Mouse (Mus musculus): Measurements from ENCODE around the gene Ankrd9. TPM values are rescaled to one million over a fixed set of nuclear protein-coding genes. Genes with fewer than 3 reads are reported as not detected.

Gene Ankrd9
- polyA plus RNA-seq, 1 experiment from 2014 or later = 13.6 TPM

Other genes with a start within 250 kb of the Ankrd9 start
- gene Wdr20, start 241.1 kb downstream of the Ankrd9 start, polyA plus RNA-seq (2015; fragmentation: Nextera tagmentation; extraction: Ambion mirVana) = 21.3 and 23.5 TPM in 2 replicates
- gene Mok, start 138.1 kb downstream of the Ankrd9 start, polyA plus RNA-seq (2015; fragmentation: Nextera tagmentation; extraction: Ambion mirVana) = 7.1 and 7.4 TPM in 2 replicates
- 4.7 and 6.2 TPM in 2 replicates for gene Zfp839, start 128.8 kb downstream of the Ankrd9 start, polyA plus RNA-seq (2015; fragmentation: Nextera tagmentation; extraction: Ambion mirVana)
- 73.7 and 79.1 TPM in 2 replicates for gene Cinp, start 89.9 kb downstream of the Ankrd9 start, polyA plus RNA-seq (2015; fragmentation: Nextera tagmentation; extraction: Ambion mirVana)
- gene Tecpr2, start 89.8 kb downstream of the Ankrd9 start, polyA plus RNA-seq (2015; fragmentation: Nextera tagmentation; extraction: Ambion mirVana) = 3.1 and 3.3 TPM in 2 replicates
- 10.9 and 11.4 TPM in 2 replicates for gene Rcor1, start 60.3 kb upstream of the Ankrd9 start, polyA plus RNA-seq (2015; fragmentation: Nextera tagmentation; extraction: Ambion mirVana)
- gene Traf3, start 187.3 kb upstream of the Ankrd9 start, polyA plus RNA-seq (2015; fragmentation: Nextera tagmentation; extraction: Ambion mirVana) = 8.9 and 9.9 TPM in 2 replicates
- not detected in 2 replicates for gene 4930595D18Rik, start 205.5 kb upstream of the Ankrd9 start, polyA plus RNA-seq (2015; fragmentation: Nextera tagmentation; extraction: Ambion mirVana)

Measured in lung, embryonic 15.5 days (tissue).